Mouse (Mus musculus) ES-Bruce4 (cell line): ENCODE results near the gene Mcpt9. TPM values are rescaled to one million over a fixed set of nuclear protein-coding genes. Genes with fewer than 3 reads are reported as not detected.
"Not testable (repeated sequence)": the region's sequence is repeated elsewhere in the genome, so short reads cannot be mapped to it uniquely, and the experiment has no call there.

ENCODE experiments used
- H3K27ac ChIP-seq: 2 replicates; pipeline ENCODE4 v1.5.1; 2012; ENCODE audit warnings: low read length, inconsistent platforms; ENCODE audit not compliant: insufficient read depth
- H3K27me3 ChIP-seq: 2 replicates; pipeline ENCODE4 v1.6.1; 2012; ENCODE audit warnings: mild to moderate bottlenecking, low read length, inconsistent platforms; ENCODE audit not compliant: control insufficient read depth, poor library complexity, insufficient read depth, severe bottlenecking
- H3K36me3 ChIP-seq: 2 replicates; pipeline ENCODE4 v1.6.1; 2012; ENCODE audit warnings: inconsistent platforms, mild to moderate bottlenecking, low read length, moderate library complexity; ENCODE audit not compliant: control insufficient read depth, poor library complexity, insufficient read depth, severe bottlenecking
- H3K4me1 ChIP-seq: one replicate; pipeline ENCODE4 v1.8.1; 2011; ENCODE audit warnings: low read length; ENCODE audit not compliant: control insufficient read depth, insufficient read depth
- H3K4me3 ChIP-seq: 2 replicates; pipeline ENCODE4 v1.5.1; 2011; ENCODE audit warnings: low read depth, mild to moderate bottlenecking, low read length
- H3K9ac ChIP-seq: 2 replicates; pipeline ENCODE4 v1.6.1; 2012; ENCODE audit warnings: low read depth, mild to moderate bottlenecking, inconsistent platforms; ENCODE audit not compliant: poor library complexity, severe bottlenecking
- H3K9me3 ChIP-seq: replicated peaks from 2 replicates; pipeline ENCODE4 v1.6.1; 2012; ENCODE audit warnings: mild to moderate bottlenecking, low read length, inconsistent platforms; ENCODE audit not compliant: control insufficient read depth, poor library complexity, insufficient read depth, severe bottlenecking
- CTCF ChIP-seq: IDR thresholded peaks from one replicate; pipeline ENCODE4 v1.8.1; 2011; ENCODE audit warnings: low read depth, low read length
- EP300 ChIP-seq: IDR thresholded peaks from 2 replicates; pipeline ENCODE4 v1.6.1; 2011; ENCODE audit warnings: low read depth, low read length; ENCODE audit not compliant: insufficient read depth
- POLR2A ChIP-seq: IDR thresholded peaks from one replicate; pipeline ENCODE4 v1.8.1; 2011; ENCODE audit warnings: low read length; ENCODE audit not compliant: insufficient read depth
- polyA plus RNA-seq: library from polyadenylated mRNA; stranded (reverse); fragments of >200 nt; gene quantifications from 2 replicates; pipeline ENCODE4 v1.2.4, GENCODE M21; 2011; ENCODE audit warnings: low read depth; ENCODE audit not compliant: missing spikeins, insufficient read depth, insufficient read length

The Mcpt9 gene
- polyA plus RNA-seq, result not detected in 2 replicates

DNA sequence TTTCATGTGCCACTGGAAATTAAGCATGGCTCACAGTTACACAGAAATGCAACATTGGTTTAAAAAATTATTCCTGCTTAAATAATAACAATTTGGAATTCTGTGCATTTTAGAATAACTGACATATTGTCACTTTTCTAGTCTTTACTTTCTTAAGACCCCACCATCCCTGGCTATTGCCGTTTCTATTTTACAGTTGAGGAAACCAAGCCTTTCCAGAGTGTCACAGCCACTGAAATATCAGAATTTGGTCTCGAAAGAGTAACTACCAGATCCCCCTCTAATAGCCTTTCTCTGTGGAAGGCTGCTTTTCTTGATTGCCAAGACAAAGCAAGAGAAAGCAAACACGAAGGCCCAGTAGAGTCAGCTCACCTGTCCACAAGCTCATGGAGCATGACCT is at the start of gene Mcpt9:
TSS of gene Mcpt9 (minus strand) at position 101 of the 400 bp plus-strand sequence.
- not testable (repeated sequence) for H3K4me1 ChIP-seq, H3K27ac ChIP-seq, H3K4me3 ChIP-seq, H3K9ac ChIP-seq, H3K27me3 ChIP-seq, H3K36me3 ChIP-seq, H3K9me3 ChIP-seq

- H3K4me1 ChIP-seq, H3K9me3 ChIP-seq, H3K4me3 ChIP-seq, H3K9ac ChIP-seq, H3K27me3 ChIP-seq, H3K36me3 ChIP-seq, H3K27ac ChIP-seq: not testable (repeated sequence)
These were observed 31.9 kb upstream of the Mcpt9 start, which contains the start of gene Mcpt4 for GRCm38 (mm10) chr14:56062213-56062612. Mcpt4 (minus strand) TSS chr14:56062313.

- Histone ChIP-seq H3K27me3 (no peaks in the 10 kb centered on the region), H3K36me3 (no peaks in the 10 kb centered on the region), H3K4me1 (no peaks in the 10 kb centered on the region), H3K27ac (no peak overlapping the region), H3K9ac (no peak overlapping the region), H3K9me3 (no peaks in the 10 kb centered on the region), H3K4me3 (no peak overlapping the region)
- TF ChIP-seq EP300 (no peak), POLR2A (no peak), CTCF (no peak)
These were observed 27.4 kb upstream of the Mcpt9 start for GRCm38 (mm10) chr14:56057722-56058121.

DNA sequence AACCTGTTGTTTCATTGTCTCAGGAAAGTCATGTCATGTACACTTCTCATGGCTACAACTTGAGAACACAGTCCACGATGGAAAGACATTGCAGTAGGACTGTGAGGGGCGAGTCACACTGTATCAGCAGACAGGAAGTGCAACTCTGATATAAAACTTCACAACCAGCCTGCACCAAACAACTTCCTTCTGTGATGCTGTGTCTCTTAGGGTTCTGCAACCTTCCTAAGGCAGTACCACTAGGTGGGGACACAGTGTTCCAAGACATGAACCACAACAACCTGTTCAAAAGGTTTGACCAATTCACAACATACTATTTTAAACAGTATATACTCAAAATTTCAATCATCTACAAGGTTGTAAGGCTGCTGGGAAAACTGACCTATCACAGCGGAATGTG is 25.1 kb upstream of the Mcpt9 start:
- TF ChIP-seq EP300, result no peak
- TF ChIP-seq CTCF, result no peak
- no peak for TF ChIP-seq POLR2A
- Histone ChIP-seq H3K27ac (no peak overlapping the region), H3K9ac (no peak overlapping the region), H3K27me3 (no peaks in the 10 kb centered on the region), H3K36me3 (no peaks in the 10 kb centered on the region), H3K4me3 (no peak overlapping the region), H3K4me1 (no peaks in the 10 kb centered on the region), H3K9me3 (no peaks in the 10 kb centered on the region)

GRCm38 (mm10) chr14:56041792-56042191 is 11.5 kb upstream of the Mcpt9 start, which contains the start of gene Mcpt2:
Mcpt2 (plus strand) TSS chr14:56042041.
- not testable (repeated sequence) for H3K4me3 ChIP-seq, H3K9me3 ChIP-seq, H3K9ac ChIP-seq, H3K4me1 ChIP-seq, H3K27ac ChIP-seq, H3K27me3 ChIP-seq, H3K36me3 ChIP-seq

DNA sequence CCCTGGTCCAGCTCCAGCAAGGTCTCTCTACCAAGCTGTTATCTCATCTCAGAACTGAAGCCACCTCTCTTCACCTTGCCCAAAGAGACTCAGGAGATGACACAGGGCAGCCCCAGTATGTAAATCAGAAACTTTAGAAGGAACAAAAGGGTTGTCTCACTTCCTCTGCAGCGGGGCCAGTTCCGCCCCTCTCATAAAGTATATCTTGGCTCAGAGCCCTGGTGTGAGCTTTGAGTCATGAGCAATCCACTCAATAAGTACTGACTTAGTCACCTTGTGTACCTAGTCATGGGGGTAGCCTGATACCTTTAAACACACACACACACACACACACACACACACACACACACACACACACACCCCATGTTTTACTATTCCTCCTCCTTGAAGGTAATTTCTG is 4.1 kb upstream of the Mcpt9 start:
- TF ChIP-seq POLR2A, result no peak
- TF ChIP-seq CTCF, result no peak
- no peak for TF ChIP-seq EP300
- Histone ChIP-seq H3K4me1 (no peaks in the 10 kb centered on the region), H3K4me3 (no peak overlapping the region), H3K9me3 (no peaks in the 10 kb centered on the region), H3K27ac (no peak overlapping the region), H3K36me3 (no peaks in the 10 kb centered on the region), H3K27me3 (no peaks in the 10 kb centered on the region), H3K9ac (no peak overlapping the region)

DNA sequence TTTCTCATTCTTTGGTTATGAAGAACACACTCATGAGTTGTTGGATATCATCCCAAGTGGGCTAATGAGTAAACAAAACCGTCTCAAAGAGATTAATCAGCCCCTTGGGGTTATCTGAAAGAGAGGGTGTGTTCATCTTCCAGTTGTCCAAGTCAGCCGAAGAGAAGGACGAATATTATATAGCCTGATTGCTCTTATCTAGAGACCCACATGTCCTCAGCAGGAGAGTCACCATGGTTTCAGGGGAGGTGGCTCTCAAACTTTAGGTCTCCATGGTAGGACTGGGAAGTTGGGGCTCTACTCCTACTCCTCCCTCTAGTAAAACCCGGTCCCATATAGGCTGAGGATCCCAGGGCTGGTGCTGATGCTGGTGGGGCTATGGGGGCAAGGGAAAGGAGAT is 9.0 kb downstream of the Mcpt9 start:
- not testable (repeated sequence) for H3K36me3 ChIP-seq, H3K4me3 ChIP-seq, H3K4me1 ChIP-seq, H3K27ac ChIP-seq, H3K9ac ChIP-seq, H3K27me3 ChIP-seq, H3K9me3 ChIP-seq
